11 mouse cellular contexts compared by ENCODE assay signal in the genomic region with DNA sequence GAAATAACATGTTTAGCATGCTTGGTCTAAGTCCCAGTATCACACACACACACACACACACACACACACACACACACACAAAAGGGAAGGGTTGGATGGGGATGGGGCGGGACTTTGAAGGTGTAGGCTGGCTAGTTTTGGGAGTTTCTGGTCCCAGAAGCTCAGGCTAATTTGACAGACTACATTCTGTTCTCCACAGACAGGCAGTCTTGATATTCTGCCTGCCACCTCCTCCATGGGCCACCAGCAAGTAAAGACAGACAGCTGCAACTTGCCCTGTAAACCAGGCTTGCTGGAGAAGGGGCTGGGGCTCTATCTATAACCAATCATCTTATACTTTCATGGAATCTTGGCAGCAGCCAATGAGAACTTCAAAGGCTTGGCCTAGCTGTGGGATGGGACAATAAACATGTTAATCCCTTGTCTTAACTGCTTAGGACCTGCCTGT. TPM values are rescaled to one million over a fixed set of nuclear protein-coding genes. Genes with fewer than 3 reads are reported as not detected.
A peak's percentile ranks its signal among the peaks of the same experiment; 100 is the strongest.
DNase-seq lines count a peak whose midpoint lies in the region; ATAC-seq and TF ChIP-seq lines count a peak whose summit lies in the region.
"Had no signal": no experiment of that assay in that cellular context is flagged by ENCODE, and none has a peak within 500 bp of the region (broad histone marks: within the 10 kb centered on the region; RNA-seq: fewer than 3 reads in every experiment).

No protein-coding gene starts in this region.

- no peaks in the 10 kb centered on the region for H3K27me3 ChIP-seq in forebrain, embryonic 11.5 days (ENCODE audit: control insufficient read depth, insufficient read depth, low read length)
- H3K27me3 ChIP-seq in forebrain, postnatal 0 days (ENCODE audit: insufficient read depth, low read length): no peaks in the 10 kb centered on the region
- H3K27me3 ChIP-seq in midbrain, embryonic 10.5 days (ENCODE audit: low read depth, poor library complexity, severe bottlenecking): no peaks in the 10 kb centered on the region
- H3K27me3 ChIP-seq in midbrain, postnatal 0 days (ENCODE audit: insufficient read depth, low read length): no peaks in the 10 kb centered on the region
- no peaks in the 10 kb centered on the region for H3K27me3 ChIP-seq in liver, embryonic 16.5 days (ENCODE audit: control insufficient read depth, insufficient read depth, low read depth, low read length)
- no peaks in the 10 kb centered on the region for H3K27me3 ChIP-seq in thymus, adult 2 months (ENCODE audit: control insufficient read depth, insufficient read depth, low read length)
- H3K27me3 ChIP-seq: hindbrain, embryonic 13.5 days; limb, embryonic 15.5 days had no signal

- H3K4me1 ChIP-seq in forebrain, embryonic 11.5 days (replicated peaks; ENCODE audit: control insufficient read depth, insufficient read depth, low read length): no peaks in the 10 kb centered on the region
- H3K4me1 ChIP-seq in forebrain, postnatal 0 days (ENCODE audit: insufficient read depth): no peaks in the 10 kb centered on the region
- H3K4me1 ChIP-seq in midbrain, embryonic 10.5 days: peaks cover 13% of the 10 kb centered on the region
- no peaks in the 10 kb centered on the region for H3K4me1 ChIP-seq in midbrain, postnatal 0 days (ENCODE audit: insufficient read depth, low read length)
- H3K4me1 ChIP-seq in bone marrow macrophage, adult 2 months (ENCODE audit: control insufficient read depth, insufficient read depth, low read length): peaks cover 22% of the 10 kb centered on the region
- peaks cover 46% of the 10 kb centered on the region for H3K4me1 ChIP-seq in liver, embryonic 16.5 days (ENCODE audit: control insufficient read depth, low read depth, low read length)
- no peaks in the 10 kb centered on the region for H3K4me1 ChIP-seq in thymus, adult 2 months (replicated peaks; ENCODE audit: control insufficient read depth, insufficient read depth, low read length)

- 100% methylated on average over 1 of the region's 1 CpGs for WGBS in forebrain, embryonic 11.5 days
- 70% methylated on average over 1 of the region's 1 CpGs for WGBS in forebrain, postnatal 0 days
- WGBS in midbrain, embryonic 10.5 days: 69% methylated on average over 1 of the region's 1 CpGs
- WGBS in midbrain, postnatal 0 days: no CpG with 5 or more reads among the region's 1 CpGs
- WGBS in liver, embryonic 16.5 days (ENCODE audit: insufficient replicate concordance): 67% methylated on average over 1 of the region's 1 CpGs
- WGBS in thymus, adult 2 months: 94% methylated on average over 1 of the region's 1 CpGs

- H3K4me3 ChIP-seq in forebrain, embryonic 11.5 days (ENCODE audit: low read depth, low read length): no peak overlapping the region
- no peak overlapping the region for H3K4me3 ChIP-seq in forebrain, postnatal 0 days (ENCODE audit: low read depth, low read length)
- no peak overlapping the region for H3K4me3 ChIP-seq in midbrain, embryonic 10.5 days
- no peak overlapping the region for H3K4me3 ChIP-seq in midbrain, postnatal 0 days (ENCODE audit: low read depth, low read length)
- no peak overlapping the region for H3K4me3 ChIP-seq in bone marrow macrophage, adult 2 months (ENCODE audit: insufficient read depth, low read length)
- peak overlapping the region; percentile 70 for H3K4me3 ChIP-seq in liver, embryonic 16.5 days (ENCODE audit: low read depth, low read length)
- no peak overlapping the region for H3K4me3 ChIP-seq in thymus, adult 2 months (ENCODE audit: control insufficient read depth, insufficient read depth, low read length)
- H3K4me3 ChIP-seq: hindbrain, embryonic 13.5 days; limb, embryonic 15.5 days had no signal

- H3K27ac ChIP-seq in forebrain, embryonic 11.5 days (ENCODE audit: low read depth, low read length): no peak overlapping the region
- no peak overlapping the region for H3K27ac ChIP-seq in forebrain, postnatal 0 days (ENCODE audit: low read depth, low read length)
- H3K27ac ChIP-seq in midbrain, embryonic 10.5 days (replicated peaks): 0 out of 2 replicates have a peak overlapping the region, but pooled peaks have one; percentile 50
- H3K27ac ChIP-seq in midbrain, postnatal 0 days (ENCODE audit: low read depth, low read length): no peak overlapping the region
- peak overlapping the region; percentile 12; the same call in 1 of the 2 replicates for H3K27ac ChIP-seq in bone marrow macrophage, adult 2 months (ENCODE audit: insufficient read depth, low read depth, low read length)
- H3K27ac ChIP-seq in liver, embryonic 16.5 days (ENCODE audit: low read length): peak overlapping the region; percentile 94
- H3K27ac ChIP-seq in thymus, adult 2 months (ENCODE audit: control insufficient read depth, insufficient read depth, low read length): no peak overlapping the region
- H3K27ac ChIP-seq: hindbrain, embryonic 13.5 days; kidney, postnatal 0 days; limb, embryonic 15.5 days had no signal

- no peak for TF ChIP-seq POLR2A in bone marrow macrophage, adult 2 months (IDR thresholded peaks at IDR 0.05; ENCODE audit: borderline replicate concordance, low read depth, low read length)
- no peak for TF ChIP-seq POLR2A in thymus, adult 2 months (IDR thresholded peaks at IDR 0.05; ENCODE audit: control insufficient read depth, extremely low read depth, insufficient read depth, low read length, poor library complexity)

- no peak overlapping the region for H3K9ac ChIP-seq in forebrain, embryonic 11.5 days (ENCODE audit: low read length)
- no peak overlapping the region for H3K9ac ChIP-seq in forebrain, postnatal 0 days
- H3K9ac ChIP-seq in midbrain, postnatal 0 days (replicated peaks; ENCODE audit: low read length, poor library complexity, severe bottlenecking): no peak overlapping the region
- H3K9ac ChIP-seq in liver, embryonic 16.5 days (ENCODE audit: low read depth, low read length): peak overlapping the region; percentile 64; the same call in 1 of the 2 replicates
- H3K9ac ChIP-seq: hindbrain, embryonic 13.5 days; limb, embryonic 15.5 days had no signal

- H3K36me3 ChIP-seq in forebrain, embryonic 11.5 days (ENCODE audit: control insufficient read depth, insufficient read depth, low read length): no peaks in the 10 kb centered on the region
- no peaks in the 10 kb centered on the region; the same call in 1 of the 2 replicates for H3K36me3 ChIP-seq in forebrain, postnatal 0 days (ENCODE audit: insufficient read depth)
- H3K36me3 ChIP-seq in midbrain, embryonic 10.5 days: peaks cover 23% of the 10 kb centered on the region
- 0 out of 2 replicates have a peak, but pooled peaks cover 3% of the 10 kb centered on the region for H3K36me3 ChIP-seq in midbrain, postnatal 0 days (ENCODE audit: insufficient read depth, low read length)
- peaks cover 5% of the 10 kb centered on the region for H3K36me3 ChIP-seq in liver, embryonic 16.5 days (ENCODE audit: control insufficient read depth, insufficient read depth)
- no peaks in the 10 kb centered on the region for H3K36me3 ChIP-seq in thymus, adult 2 months (ENCODE audit: control insufficient read depth, insufficient read depth, low read length)
- H3K36me3 ChIP-seq: limb, embryonic 15.5 days had no signal

- no peak for TF ChIP-seq CTCF in forebrain, postnatal 0 days (IDR thresholded peaks at IDR 0.05; ENCODE audit: low read depth)
- no peak for TF ChIP-seq CTCF in midbrain, postnatal 0 days (IDR thresholded peaks at IDR 0.05)
- TF ChIP-seq CTCF in bone marrow macrophage, adult 2 months (IDR thresholded peaks at IDR 0.05; ENCODE audit: low read depth, low read length): no peak
- TF ChIP-seq CTCF in thymus, adult 2 months (IDR thresholded peaks at IDR 0.05; ENCODE audit: borderline replicate concordance, control insufficient read depth, extremely low read depth, insufficient read depth, low read length, poor library complexity): no peak

- no peak for DNase-seq in forebrain, embryonic 11.5 days (ENCODE audit: low spot score)
- DNase-seq in forebrain, postnatal 0 days: no peak
- no peak for DNase-seq in midbrain, embryonic 10.5 days (ENCODE audit: low spot score)
- DNase-seq in midbrain, postnatal 0 days (ENCODE audit: low spot score): no peak
- no peak for DNase-seq in gastrocnemius, postnatal 14 days
- DNase-seq in thymus, adult 2 months: no peak

- ATAC-seq in forebrain, embryonic 11.5 days (replicated peaks; ENCODE audit: low FRiP score): 0 out of 2 replicates have a peak, but pooled peaks have one; percentile 23
- ATAC-seq in forebrain, postnatal 0 days: no peak
- ATAC-seq in midbrain, postnatal 0 days (ENCODE audit: low FRiP score): no peak
- no peak for ATAC-seq in liver, embryonic 16.5 days (ENCODE audit: low read depth)

- intact Hi-C loops in gastrocnemius, postnatal 14 days (cut with DNase I; ENCODE audit: low total_unique reads): loop anchor here (10.0 kb wide), 1 partner anchor 55 kb away; no protein-coding TSS in a partner anchor

- no peak overlapping the region for H3K4me2 ChIP-seq in forebrain, embryonic 11.5 days (ENCODE audit: low read depth, low read length, severe bottlenecking)
- no peak overlapping the region for H3K4me2 ChIP-seq in forebrain, postnatal 0 days (ENCODE audit: low read depth)
- no peak overlapping the region for H3K4me2 ChIP-seq in midbrain, postnatal 0 days (ENCODE audit: low read depth, low read length, poor library complexity, severe bottlenecking)
- H3K4me2 ChIP-seq in liver, embryonic 16.5 days (ENCODE audit: low read depth, low read length): peak overlapping the region; percentile 67
- H3K4me2 ChIP-seq: hindbrain, embryonic 13.5 days; limb, embryonic 15.5 days had no signal

- no peaks in the 10 kb centered on the region for H3K9me3 ChIP-seq in forebrain, embryonic 11.5 days (ENCODE audit: control insufficient read depth, low read length)
- H3K9me3 ChIP-seq in forebrain, postnatal 0 days (ENCODE audit: low read length): no peaks in the 10 kb centered on the region
- no peaks in the 10 kb centered on the region; the same call in 1 of the 2 replicates for H3K9me3 ChIP-seq in midbrain, embryonic 10.5 days (replicated peaks)
- H3K9me3 ChIP-seq in midbrain, postnatal 0 days (ENCODE audit: low read length): no peaks in the 10 kb centered on the region
- H3K9me3 ChIP-seq in liver, embryonic 16.5 days (replicated peaks; ENCODE audit: control insufficient read depth, low read length): no peaks in the 10 kb centered on the region
- H3K9me3 ChIP-seq: hindbrain, embryonic 13.5 days; limb, embryonic 15.5 days had no signal

RNA-seq across cellular contexts. Expression of gene Uso1, which starts 8.4 kb away (rescaled TPM):
- polyA plus RNA-seq in forebrain, embryonic 11.5 days (2014; fragmentation: Nextera tagmentation; extraction: Ambion mirVana): 24.2 and 25.7 TPM in 2 replicates
- 18.9 and 19.1 TPM in 2 replicates for total RNA-seq in forebrain, postnatal 0 days (2014; rRNA removed)
- 19.6 and 24.8 TPM in 2 replicates for polyA plus RNA-seq in forebrain, postnatal 0 days (2015; fragmentation: Nextera tagmentation; extraction: Ambion mirVana)
- polyA plus RNA-seq in midbrain, embryonic 10.5 days (2016; fragmentation: Nextera tagmentation; extraction: Ambion mirVana): 38.7 and 39.0 TPM in 2 replicates
- 22.4 and 23.6 TPM in 2 replicates for total RNA-seq in midbrain, postnatal 0 days (2014; rRNA removed)
- 25.9 and 27.0 TPM in 2 replicates for polyA plus RNA-seq in midbrain, postnatal 0 days (2015; fragmentation: Nextera tagmentation; extraction: Ambion mirVana)
- polyA plus RNA-seq in bone marrow macrophage, adult 2 months (2012; ENCODE audit: insufficient read depth, insufficient read length, missing spikeins): 44.4 and 47.3 TPM in 2 replicates
- polyA plus RNA-seq in liver, embryonic 16.5 days (2015; fragmentation: Nextera tagmentation; extraction: Ambion mirVana): 19.3 and 19.4 TPM in 2 replicates
- total RNA-seq in gastrocnemius, postnatal 14 days (2021): 10 to 100 TPM; 53.9 to 61.5 TPM
- 25.4 and 32.3 TPM in 2 replicates for polyA plus RNA-seq in thymus, adult 2 months (2012; rRNA removed)

RNA-seq across cellular contexts. Expression of gene G3bp2, which starts 45.8 kb away (rescaled TPM):
- 269 and 276 TPM in 2 replicates for polyA plus RNA-seq in forebrain, embryonic 11.5 days (2014; fragmentation: Nextera tagmentation; extraction: Ambion mirVana)
- 221 and 223 TPM in 2 replicates for total RNA-seq in forebrain, postnatal 0 days (2014; rRNA removed)
- 268 and 315 TPM in 2 replicates for polyA plus RNA-seq in forebrain, postnatal 0 days (2015; fragmentation: Nextera tagmentation; extraction: Ambion mirVana)
- 273 and 281 TPM in 2 replicates for polyA plus RNA-seq in midbrain, embryonic 10.5 days (2016; fragmentation: Nextera tagmentation; extraction: Ambion mirVana)
- 167 and 221 TPM in 2 replicates for total RNA-seq in midbrain, postnatal 0 days (2014; rRNA removed)
- 280 and 303 TPM in 2 replicates for polyA plus RNA-seq in midbrain, postnatal 0 days (2015; fragmentation: Nextera tagmentation; extraction: Ambion mirVana)
- 100 and 112 TPM in 2 replicates for polyA plus RNA-seq in bone marrow macrophage, adult 2 months (2012; ENCODE audit: insufficient read depth, insufficient read length, missing spikeins)
- 40.0 and 40.4 TPM in 2 replicates for polyA plus RNA-seq in liver, embryonic 16.5 days (2015; fragmentation: Nextera tagmentation; extraction: Ambion mirVana)
- total RNA-seq in gastrocnemius, postnatal 14 days (2021): 10 to 100 TPM; 54.5 to 55.8 TPM
- 26.9 and 28.3 TPM in 2 replicates for polyA plus RNA-seq in thymus, adult 2 months (2012; rRNA removed)

Comparison
In these comparisons a context has a peak if more than half of its experiments do, and no peak if none do; other contexts are left out.
1. H3K27ac ChIP-seq: peak in midbrain, embryonic 10.5 days (single experiment), bone marrow macrophage, adult 2 months (single experiment) and liver, embryonic 16.5 days (single experiment); none in forebrain, embryonic 11.5 days (single experiment), forebrain, postnatal 0 days (single experiment), midbrain, postnatal 0 days (single experiment) and thymus, adult 2 months (single experiment).